Mouse (Mus musculus) inflammation-experienced regulatory T-cells, adult 6 months (primary cell): Measurements from ENCODE around the gene Krt88. TPM values are rescaled to one million over a fixed set of nuclear protein-coding genes. Genes with fewer than 3 reads are reported as not detected.

Experiments used
- ATAC-seq: one replicate; pipeline ENCODE4 v1.8.0; 2017
- polyA plus RNA-seq, 3 experiments: library from polyadenylated mRNA; unstranded; fragments of 100-300 nt; shearing (Covaris generic); gene quantifications; one replicate each; pipeline ENCODE4 v1.2.1; 2017

Krt88 gene
- polyA plus RNA-seq, 3 experiments from 2014 or later: not detected

- peak; percentile 48 for ATAC-seq
These were observed 31.6 kb downstream of the Krt88 start for GRCm38 (mm10) chr15:101479007-101479665.

DNA sequence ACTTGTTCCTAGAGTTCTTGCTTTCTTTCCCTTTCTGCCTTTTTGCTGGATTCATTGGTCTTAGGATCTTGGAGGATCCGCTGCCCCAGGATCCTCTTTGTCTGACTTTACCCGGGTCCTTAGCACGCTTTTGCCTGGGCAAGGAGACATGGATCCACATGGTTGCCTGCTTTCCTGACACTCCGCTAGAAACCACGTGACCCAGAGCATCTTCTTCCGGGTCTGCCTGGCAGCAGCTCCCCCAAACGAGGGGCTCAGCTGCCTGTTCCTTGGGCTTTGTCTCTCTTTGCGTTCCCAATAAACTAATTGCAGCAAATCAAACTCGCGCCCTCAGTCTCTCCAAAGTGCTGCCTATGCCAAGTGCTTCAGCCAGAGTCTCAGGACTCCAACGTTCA lies 32.1 kb downstream of the Krt88 start:
- no peak for ATAC-seq

GRCm38 (mm10) chr15:101482056-101482455 lies 34.5 kb downstream of the Krt88 start:
- no peak for ATAC-seq

GRCm38 (mm10) chr15:101483646-101484045 lies 36.1 kb downstream of the Krt88 start:
- ATAC-seq: no peak

- ATAC-seq: no peak
These were observed 37.4 kb downstream of the Krt88 start for GRCm38 (mm10) chr15:101484939-101485338.

GRCm38 (mm10) chr15:101485911-101486635 lies 38.5 kb downstream of the Krt88 start:
- peak; percentile 64 for ATAC-seq

DNA sequence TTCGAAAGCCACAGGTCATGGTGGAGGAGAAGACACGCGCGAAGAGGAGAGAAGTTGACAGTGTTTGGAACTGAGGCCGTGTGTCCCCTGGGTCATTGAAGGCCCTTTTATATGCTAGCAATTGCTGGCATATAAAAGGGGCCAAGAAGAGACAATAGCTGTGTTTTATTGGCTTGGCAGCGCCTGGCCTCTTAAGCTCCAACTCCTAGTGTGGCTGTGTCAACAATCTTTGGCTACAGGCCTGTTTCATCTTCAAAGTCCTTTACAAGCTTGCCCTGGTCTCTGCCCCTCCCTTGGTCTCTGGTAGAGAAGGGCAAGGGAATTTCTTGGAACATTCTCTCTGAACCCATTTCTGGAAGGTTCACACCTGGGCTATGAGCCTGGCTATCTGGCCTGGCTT lies 43.9 kb downstream of the Krt88 start, which contains the start of gene Krt83:
TSS of gene Krt83 (minus strand) at position 82 of the 400 bp plus-strand sequence.
- ATAC-seq: no peak

GRCm38 (mm10) chr15:101492718-101493117 lies 45.2 kb downstream of the Krt88 start:
- ATAC-seq: no peak

DNA sequence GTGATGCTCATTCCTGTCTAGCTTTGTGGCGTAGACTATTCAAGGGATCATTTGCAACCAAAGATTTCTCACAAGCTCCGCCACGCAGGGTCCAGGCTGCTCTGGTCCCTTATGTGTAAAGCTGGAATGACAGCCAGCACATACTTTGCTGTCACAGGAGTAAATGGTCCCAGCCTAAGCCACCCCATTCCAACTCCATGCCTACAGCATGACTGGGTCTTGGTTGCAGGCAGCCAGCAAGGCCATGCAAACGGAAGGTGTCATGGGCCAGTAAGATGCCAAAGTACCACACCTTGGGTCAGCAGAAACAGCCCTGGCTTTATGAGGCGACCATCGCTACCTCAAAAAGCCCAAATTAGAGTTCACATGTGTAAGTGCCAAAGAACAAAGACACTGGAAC lies 46.2 kb downstream of the Krt88 start:
- no peak for ATAC-seq

DNA sequence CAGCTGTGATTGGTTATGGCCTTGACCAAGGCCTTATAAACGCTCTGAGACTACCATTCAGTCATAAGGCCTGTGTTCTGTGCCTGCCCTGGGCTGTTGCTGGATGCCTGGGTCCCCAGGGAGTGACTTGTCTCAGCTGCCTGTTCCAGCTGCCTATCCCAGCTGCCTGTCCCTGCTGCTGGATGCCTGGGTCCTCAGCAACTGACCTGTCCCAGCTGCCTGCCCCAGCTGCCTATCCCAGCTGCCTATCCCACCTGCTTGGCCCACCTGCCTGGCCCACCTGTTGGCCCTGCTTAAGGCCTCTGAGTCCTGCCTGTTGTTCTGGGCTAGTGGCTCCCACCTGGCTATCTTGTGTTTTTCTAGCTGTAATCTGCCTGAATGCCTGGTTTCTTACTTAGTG lies 46.7 kb downstream of the Krt88 start:
- no peak for ATAC-seq

DNA sequence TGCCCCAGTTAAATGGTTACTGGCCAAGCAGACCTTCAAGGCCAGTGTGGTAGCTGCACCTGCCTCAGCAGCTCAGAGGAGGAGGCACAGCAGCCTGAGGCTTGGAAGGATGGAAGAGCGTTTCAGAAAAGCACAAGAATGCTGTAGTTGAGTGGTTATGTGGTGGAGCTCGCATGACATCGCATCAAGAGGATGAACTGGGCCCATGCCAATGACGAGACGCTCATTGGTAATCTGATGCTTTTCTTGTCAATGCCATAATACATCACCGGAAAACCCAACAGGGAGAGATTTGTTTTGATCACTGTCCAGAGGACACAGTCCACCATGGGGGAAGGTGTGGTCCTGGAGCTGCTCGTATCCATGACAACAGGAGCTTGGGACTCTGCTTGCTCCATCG lies 47.7 kb downstream of the Krt88 start:
- no peak for ATAC-seq

- ATAC-seq: no peak
These were observed 49.6 kb downstream of the Krt88 start for GRCm38 (mm10) chr15:101497181-101497580.

Other genes starting within 250 kb of the Krt88 start
- under 1 TPM; 0.18 to 0.50 (median 0.28) TPM for gene Grasp, start 223.6 kb upstream of the Krt88 start, polyA plus RNA-seq
- gene Nr4a1, start 193.5 kb upstream of the Krt88 start, polyA plus RNA-seq: 10 to 100 TPM; 46.4 to 73.4 (median 68.3) TPM
- gene Atg101, start 163.5 kb upstream of the Krt88 start, polyA plus RNA-seq: 10 to 100 TPM; 39.9 to 53.6 (median 47.8) TPM
- gene 6030408B16Rik, start 154.5 kb upstream of the Krt88 start, polyA plus RNA-seq: under 1 TPM in 1 of 3 experiments, not detected in 2; 0.70 TPM
- under 1 TPM in 1 of 3 experiments, not detected in 2; 0.16 TPM for gene Krt80, start 77.6 kb upstream of the Krt88 start, polyA plus RNA-seq
- gene Krt7, start 36.7 kb upstream of the Krt88 start, polyA plus RNA-seq: under 1 TPM in 1 of 3 experiments, not detected in 2; 0.09 TPM
- gene Krt87, start 8.9 kb upstream of the Krt88 start, polyA plus RNA-seq: 1 to 10 TPM in 1 of 3 experiments, under 1 TPM in 2; 0.36 to 1.6 (median 0.87) TPM
- gene Krt81, start 16.0 kb downstream of the Krt88 start, polyA plus RNA-seq: not detected
- gene Krt86, start 25.7 kb downstream of the Krt88 start, polyA plus RNA-seq: under 1 TPM in 1 of 3 experiments, not detected in 2; 0.21 TPM
- gene Krt83, start 43.8 kb downstream of the Krt88 start, polyA plus RNA-seq: 10 to 100 TPM in 2 of 3 experiments, 1 to 10 TPM in 1; 5.2 to 26.1 (median 13.0) TPM
- gene Gm49425, start 69.5 kb downstream of the Krt88 start, polyA plus RNA-seq: not detected
- not detected for gene Krt84, start 85.1 kb downstream of the Krt88 start, polyA plus RNA-seq
- gene Krt82, start 102.9 kb downstream of the Krt88 start, polyA plus RNA-seq: not detected
- not detected for gene Krt90, start 115.2 kb downstream of the Krt88 start, polyA plus RNA-seq
- under 1 TPM in 1 of 3 experiments, not detected in 2; 0.11 TPM for gene Krt75, start 126.2 kb downstream of the Krt88 start, polyA plus RNA-seq
- gene Gm5414, start 180.4 kb downstream of the Krt88 start, polyA plus RNA-seq: not detected
- not detected for gene Gm5478, start 199.6 kb downstream of the Krt88 start, polyA plus RNA-seq
- gene Krt6b, start 232.5 kb downstream of the Krt88 start, polyA plus RNA-seq: under 1 TPM in 1 of 3 experiments, not detected in 2; 0.16 TPM
- not detected for gene Krt6a, start 246.6 kb downstream of the Krt88 start, polyA plus RNA-seq